Mouse (Mus musculus): ENCODE data around the gene Il17c. TPM values are rescaled to one million over a fixed set of nuclear protein-coding genes. Genes with fewer than 3 reads are reported as not detected.

Gene Il17c
- total RNA-seq, 2 experiments from 2014 or later, result not detected

DNA sequence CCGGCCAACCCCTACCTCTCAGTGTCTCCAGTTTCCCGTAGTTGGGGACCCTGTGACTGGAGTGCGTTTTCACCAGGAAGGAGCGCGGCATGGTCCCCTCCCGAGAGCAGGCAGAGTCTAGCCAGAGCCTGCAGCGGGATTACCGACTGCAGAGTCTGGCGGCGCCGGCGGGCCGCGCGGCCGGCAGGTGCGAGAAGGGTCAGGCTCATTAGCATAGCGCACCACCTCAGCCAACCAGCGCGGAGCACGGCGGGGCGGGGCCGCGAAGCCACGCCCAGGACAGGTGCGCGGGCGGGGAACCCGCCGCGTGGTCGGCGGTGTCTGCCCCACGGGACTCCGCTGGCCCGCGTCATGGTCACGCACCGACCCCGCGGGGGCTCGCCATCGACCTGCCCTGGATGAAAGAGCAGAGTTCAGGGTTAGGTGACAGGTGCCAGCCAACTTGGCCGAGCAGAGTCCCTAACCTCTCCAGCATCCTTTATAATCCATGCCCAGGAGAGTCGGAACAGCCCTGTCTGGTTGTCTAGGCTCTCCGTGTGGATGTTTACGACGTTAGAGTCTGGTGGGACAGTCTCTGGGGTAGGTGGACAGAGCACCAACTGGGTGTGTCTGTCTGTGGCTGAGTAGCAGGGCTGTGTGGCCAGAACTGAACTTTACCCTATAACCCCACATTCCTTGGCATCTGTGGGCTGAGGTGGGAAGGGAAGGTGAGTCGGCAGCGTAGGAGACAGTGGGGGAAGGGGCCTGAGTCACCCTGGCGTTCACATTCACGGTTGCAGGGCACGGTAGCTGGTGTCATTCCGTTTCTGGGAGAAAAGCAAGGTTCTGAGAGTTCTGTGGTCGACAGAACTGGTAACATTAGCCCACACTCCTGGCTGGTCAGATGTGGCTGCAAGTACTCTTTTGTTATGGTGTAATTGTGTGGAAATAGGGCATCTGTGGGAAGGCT, 39.0 kb downstream of the Il17c start, which contains the start of gene Snai3:
Gene Snai3, minus strand, starts transcription at position 210 of the 949 bp plus-strand sequence.
- DNase-seq, result peak; percentile 45 to 47

DNA sequence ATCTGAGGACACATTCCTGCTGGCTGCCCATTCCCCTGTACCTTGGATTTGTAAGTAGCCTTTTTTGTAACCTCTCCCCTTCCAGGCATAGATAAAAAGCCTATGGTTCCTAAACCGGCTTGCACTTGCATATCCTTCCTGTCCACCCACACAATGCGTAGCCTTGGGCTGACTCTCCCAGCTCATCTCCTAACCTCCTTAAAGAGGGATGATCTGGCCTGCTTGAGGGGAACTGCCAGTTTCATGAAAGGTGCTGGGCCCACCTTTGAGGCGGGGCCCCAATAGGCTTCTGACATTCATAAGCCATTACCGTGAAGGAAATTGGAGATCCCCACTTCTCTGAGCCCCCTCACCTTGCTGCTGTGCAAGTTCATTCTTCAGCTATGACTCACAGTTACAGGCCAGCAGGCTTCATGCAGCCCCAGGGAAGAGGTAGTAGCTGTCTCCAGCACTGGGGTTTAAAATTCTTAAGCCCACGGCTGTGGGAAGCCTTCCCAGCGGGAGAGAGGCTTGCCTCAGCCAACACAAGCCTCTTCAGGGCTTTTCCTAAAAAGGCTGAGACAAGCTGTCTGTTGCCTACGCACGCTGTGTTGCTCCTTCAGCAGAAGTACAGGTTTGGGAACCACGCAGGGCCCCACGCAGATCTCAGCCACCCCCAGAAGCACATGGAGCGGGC, 39.8 kb downstream of the Il17c start:
- no peak for DNase-seq

DNA sequence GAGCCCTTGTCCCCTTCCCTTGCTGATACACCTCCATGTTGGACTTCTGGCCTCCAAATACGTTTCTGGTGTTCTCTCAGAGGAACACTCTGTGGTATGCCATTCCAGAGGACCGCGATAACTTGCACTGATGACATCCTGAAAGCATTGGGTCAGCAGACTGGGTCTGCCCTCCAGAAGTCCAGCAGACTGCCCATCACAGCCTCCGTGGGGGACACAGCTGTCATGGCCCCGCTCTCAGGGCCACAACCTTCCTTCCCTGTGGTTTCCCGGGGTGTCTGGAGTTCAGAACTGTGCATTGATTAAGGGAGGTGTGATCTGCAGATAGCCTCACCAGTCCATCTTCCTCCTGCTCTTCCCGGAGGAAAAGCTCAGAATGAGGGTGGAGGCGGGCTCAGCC, 40.7 kb downstream of the Il17c start:
- no peak for DNase-seq

DNA sequence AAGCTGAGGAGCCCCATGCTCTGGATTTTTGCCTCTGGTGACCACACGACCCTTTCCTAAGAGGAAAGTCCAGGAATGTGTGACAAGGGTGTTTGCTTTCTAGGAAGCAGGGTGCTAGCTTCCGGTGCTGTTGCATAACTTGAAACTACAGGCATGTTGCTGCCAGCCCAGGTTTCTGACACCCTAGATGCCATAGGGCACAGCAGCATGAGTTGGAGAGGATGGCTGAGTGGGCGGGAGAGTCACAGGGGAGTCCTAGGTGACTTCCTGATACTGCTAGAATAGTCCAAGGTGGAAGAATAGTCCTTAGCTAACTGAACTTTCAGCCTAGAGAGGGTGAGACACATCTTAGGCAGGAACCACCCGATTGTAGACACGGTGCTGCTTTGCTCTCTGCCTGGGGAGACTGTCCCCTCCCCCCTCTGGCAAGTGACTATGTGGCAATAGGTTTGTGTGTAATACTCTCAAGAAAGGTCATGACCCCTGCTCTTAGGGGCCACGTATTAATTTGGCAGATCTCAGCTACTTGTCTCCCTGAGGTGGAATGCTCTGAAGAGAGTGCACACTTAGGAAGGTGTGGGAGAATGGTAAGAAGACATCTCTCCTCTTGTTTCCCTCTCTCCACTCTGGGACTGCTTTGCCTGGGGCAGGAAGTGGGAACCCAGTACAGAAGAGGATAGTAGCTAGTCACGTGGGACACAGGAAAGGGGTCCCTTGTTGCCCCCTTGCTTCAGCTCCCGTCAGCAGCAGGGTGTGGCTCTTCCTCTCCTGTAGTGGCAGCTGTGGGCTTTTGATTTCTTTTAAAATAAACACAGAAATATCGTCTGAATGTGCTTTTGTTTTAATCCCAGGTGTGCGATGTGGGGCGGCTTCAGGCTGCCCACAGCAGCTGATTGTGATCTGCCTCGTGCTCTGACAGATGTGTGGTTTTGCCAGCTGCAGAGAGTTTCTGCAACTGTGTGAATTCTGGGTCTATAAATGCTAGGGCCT, 42.1 kb downstream of the Il17c start:
- DNase-seq, result no peak

- no peak for DNase-seq
Observed at GRCm38 (mm10) chr8:122464985-122465384, 43.2 kb downstream of the Il17c start.

DNA sequence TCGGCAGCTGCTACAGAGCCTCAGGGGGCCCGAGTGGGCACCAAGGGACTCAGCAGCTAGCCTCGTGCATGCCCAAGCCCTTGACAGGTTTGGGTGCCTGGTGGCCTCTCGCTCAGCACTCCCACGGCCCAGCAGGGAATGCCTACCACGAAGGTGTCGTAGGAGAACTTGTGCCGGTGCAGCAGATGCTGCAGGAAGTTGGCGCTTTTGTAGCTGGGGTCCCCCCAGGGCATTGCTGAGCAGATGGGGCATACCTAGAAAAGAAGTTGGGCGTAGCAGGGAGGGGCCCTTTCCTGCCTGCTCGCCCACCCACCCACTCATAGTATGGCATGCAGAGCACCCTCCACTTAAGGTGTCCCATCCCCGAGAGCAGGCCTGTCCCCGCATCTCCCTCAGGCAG, 46.0 kb downstream of the Il17c start:
- no peak for DNase-seq

GRCm38 (mm10) chr8:122469407-122469806, 47.6 kb downstream of the Il17c start:
- no peak for DNase-seq

DNA sequence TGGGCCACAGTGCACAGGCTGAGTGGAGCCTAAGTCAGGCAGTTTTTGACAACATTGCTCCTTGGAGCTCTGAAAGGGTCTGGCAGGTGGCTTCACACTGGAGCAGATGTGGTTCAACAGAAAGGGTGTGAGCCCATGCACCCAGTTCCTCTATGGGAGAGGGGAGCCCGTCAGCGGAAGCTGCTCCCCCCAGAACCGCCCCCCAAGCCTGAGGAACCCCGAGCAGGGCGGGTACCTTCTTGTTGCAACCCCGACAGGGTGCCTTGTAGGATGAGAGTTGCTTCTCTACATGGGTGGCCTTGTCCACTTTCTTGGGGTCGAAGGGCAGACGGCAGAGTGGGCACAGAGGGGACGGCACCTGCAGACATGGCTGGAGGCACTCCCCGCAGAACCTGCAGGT, 48.1 kb downstream of the Il17c start:
- DNase-seq, result no peak

DNA sequence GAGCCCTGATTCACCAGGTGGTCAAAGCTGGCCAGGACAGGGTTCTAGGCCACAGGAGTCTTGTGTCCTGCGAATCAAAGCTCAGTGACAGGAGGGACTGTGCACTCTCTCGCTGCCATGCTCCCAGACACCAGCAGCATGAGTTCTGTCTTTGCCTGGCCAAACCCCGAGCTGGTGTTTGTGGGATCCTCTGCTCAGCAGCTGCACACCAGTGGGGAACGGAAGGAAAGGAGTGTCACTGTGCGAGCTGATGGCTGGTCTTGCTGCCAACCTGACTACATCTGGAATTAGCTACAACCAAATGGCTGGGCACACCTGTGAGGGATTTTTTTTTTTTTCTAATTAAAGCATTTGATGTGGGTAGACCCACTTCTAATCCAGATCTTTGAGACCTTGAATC, 48.9 kb downstream of the Il17c start:
- DNase-seq, result no peak

Small RNA genes lying within 50 kb of the gene (microRNA-seq; reads per million reads assigned to microRNA genes)
- gene Gm24366, result 0 reads per million in 2 experiments

Other genes starting within 250 kb of the Il17c start
- gene Zfpm1, start 139.9 kb upstream of the Il17c start, total RNA-seq (2021), result 10 to 100 TPM; 18.4 to 23.0 TPM
- not detected for gene Trhr2, start 61.3 kb upstream of the Il17c start, total RNA-seq (2021)
- gene Zc3h18, start 45.4 kb upstream of the Il17c start, total RNA-seq (2021), result 10 to 100 TPM; 20.9 to 24.5 TPM
- 10 to 100 TPM; 48.8 to 51.3 TPM for gene Cyba, start 10.9 kb downstream of the Il17c start, total RNA-seq (2021)
- gene Mvd, start 21.4 kb downstream of the Il17c start, total RNA-seq (2021), result 1 to 10 TPM; 3.9 to 5.0 TPM
- 1 to 10 TPM; 2.2 to 4.4 TPM for gene Snai3, start 38.7 kb downstream of the Il17c start, total RNA-seq (2021)
- gene Rnf166, start 54.0 kb downstream of the Il17c start, total RNA-seq (2021), result 10 to 100 TPM; 42.1 to 51.7 TPM
- 1 to 10 TPM; 5.8 to 8.0 TPM for gene Ctu2, start 54.1 kb downstream of the Il17c start, total RNA-seq (2021)
- gene Piezo1, start 129.3 kb downstream of the Il17c start, total RNA-seq (2021), result 10 to 100 TPM; 11.4 to 13.3 TPM
- gene Cdt1, start 146.0 kb downstream of the Il17c start, total RNA-seq (2021), result 1 to 10 TPM; 2.5 to 2.8 TPM
- gene Aprt, start 154.9 kb downstream of the Il17c start, total RNA-seq (2021), result 10 to 100 TPM; 40.8 to 42.7 TPM
- 1 to 10 TPM; 3.6 to 4.0 TPM for gene Galns, start 189.4 kb downstream of the Il17c start, total RNA-seq (2021)
- gene Trappc2l, start 189.6 kb downstream of the Il17c start, total RNA-seq (2021), result 10 to 100 TPM; 62.0 to 69.1 TPM
- not detected for gene Pabpn1l, start 200.7 kb downstream of the Il17c start, total RNA-seq (2021)

Measured in heart, adult 18-20 months (tissue).